Mouse (Mus musculus) heart, embryonic 16.5 days (tissue): ENCODE results near the gene Zfp712. TPM values are rescaled to one million over a fixed set of nuclear protein-coding genes. Genes with fewer than 3 reads are reported as not detected.

ENCODE experiments used
- ATAC-seq: fragments of 200-750 bp; cut with Nextera tagmentation; replicated peaks from 2 replicates; pipeline ENCODE4 v1.8.0; 2017; ENCODE audit warnings: moderate number of reproducible peaks; ENCODE audit not compliant: insufficient read depth, low FRiP score; ENCODE audit errors: extremely low read depth
- H3K27ac ChIP-seq: fragments of 300-500 bp; sonication (generic); 2 replicates; pipeline ENCODE4 v1.5.1; 2014; ENCODE audit warnings: mild to moderate bottlenecking, low read length, control low read depth, moderate library complexity
- H3K27me3 ChIP-seq: fragments of 300-500 bp; sonication (generic); 2 replicates; pipeline ENCODE4 v1.6.1; 2014; ENCODE audit warnings: low read length, mixed read lengths; ENCODE audit not compliant: control insufficient read depth, insufficient read depth
- H3K36me3 ChIP-seq: fragments of 300-500 bp; sonication (generic); 2 replicates; pipeline ENCODE4 v1.6.1; 2014; ENCODE audit not compliant: control insufficient read depth, insufficient read depth
- H3K4me1 ChIP-seq: fragments of 300-500 bp; sonication (generic); 2 replicates; pipeline ENCODE4 v1.6.1; 2014; ENCODE audit warnings: low read length, mixed read lengths; ENCODE audit not compliant: control insufficient read depth, insufficient read depth
- H3K4me2 ChIP-seq: fragments of 300-500 bp; sonication (generic); 2 replicates; pipeline ENCODE4 v1.6.1; 2014; ENCODE audit warnings: low read depth, mild to moderate bottlenecking, control low read depth, low read length
- H3K4me3 ChIP-seq: fragments of 300-500 bp; sonication (generic); 2 replicates; pipeline ENCODE4 v1.5.1; 2014; ENCODE audit warnings: mild to moderate bottlenecking, control low read depth, low read length
- H3K9ac ChIP-seq: fragments of 300-500 bp; sonication (generic); 2 replicates; pipeline ENCODE4 v1.6.1; 2014; ENCODE audit warnings: low read length, control low read depth
- H3K9me3 ChIP-seq: fragments of 300-500 bp; sonication (generic); replicated peaks from 2 replicates; pipeline ENCODE4 v1.6.1; 2016; ENCODE audit warnings: low read length; ENCODE audit not compliant: control insufficient read depth
- WGBS: fragments of 180-500 bp; shearing (Covaris S2); extraction: QIAGEN DNeasy Blood & Tissue Kit; methylation state at CpG from one replicate; pipeline ENCODE4 v1.1.7; 2014; 5-methylcytosine and 5-hydroxymethylcytosine counted together
- polyA plus RNA-seq: library from polyadenylated mRNA; unstranded; fragments of >200 nt; fragmentation: Nextera tagmentation; extraction: Ambion mirVana; gene quantifications from 2 replicates; pipeline ENCODE4 v1.2.1, GENCODE M21; 2015

Gene Zfp712
- polyA plus RNA-seq, 1 experiment from 2014 or later: 2.9 TPM

GRCm38 (mm10) chr13:67072786-67073185 is 11.8 kb upstream of the Zfp712 start:
- Histone ChIP-seq H3K4me3 (no peak overlapping the region), H3K36me3 (peaks cover 49% of the 10 kb centered on the region), H3K9me3 (peaks cover 24% of the 10 kb centered on the region), H3K4me2 (no peak overlapping the region), H3K9ac (no peak overlapping the region), H3K4me1 (no peaks in the 10 kb centered on the region), H3K27ac (no peak overlapping the region), H3K27me3 (no peaks in the 10 kb centered on the region)
- WGBS: 84% methylated on average over 2 of the region's 2 CpGs
- ATAC-seq: no peak

- Histone ChIP-seq H3K4me2 (no peak overlapping the region), H3K27ac (no peak overlapping the region), H3K27me3 (no peaks in the 10 kb centered on the region), H3K9ac (no peak overlapping the region), H3K36me3 (peaks cover 16% of the 10 kb centered on the region), H3K4me3 (no peak overlapping the region), H3K9me3 (peaks cover 7% of the 10 kb centered on the region), H3K4me1 (no peaks in the 10 kb centered on the region)
- ATAC-seq: no peak
- WGBS: 79% methylated on average over 8 of the region's 8 CpGs
Measured at GRCm38 (mm10) chr13:67065386-67065785, 4.4 kb upstream of the Zfp712 start.

- 52% methylated on average over 7 of the region's 7 CpGs for WGBS
- H3K4me3 ChIP-seq: no peak overlapping the region
- ATAC-seq: no peak
Measured at GRCm38 (mm10) chr13:67062427-67062826, 1.5 kb upstream of the Zfp712 start.

GRCm38 (mm10) chr13:67060161-67060785 is 697 bp downstream of the Zfp712 start:
- Histone ChIP-seq H3K4me3 (peak overlapping the region; percentile 78), H3K9ac (peak overlapping the region; percentile 71), H3K4me1 (peaks cover 5% of the 10 kb centered on the region), H3K27me3 (no peaks in the 10 kb centered on the region), H3K36me3 (no peaks in the 10 kb centered on the region), H3K9me3 (no peaks in the 10 kb centered on the region), H3K27ac (peak overlapping the region; percentile 90), H3K4me2 (peak overlapping the region; percentile 91)
- ATAC-seq: peak; percentile 29; the same call in 1 of the 2 replicates
- 5% methylated on average over 12 of the region's 12 CpGs for WGBS

More at GRCm38 (mm10) chr13:67062427-67062826, 1.5 kb upstream of the Zfp712 start:
- H3K9me3 ChIP-seq: no peaks in the 10 kb centered on the region
- no peaks in the 10 kb centered on the region for H3K27me3 ChIP-seq
- H3K9ac ChIP-seq: no peak overlapping the region
- no peak overlapping the region for H3K27ac ChIP-seq
- H3K4me2 ChIP-seq: no peak overlapping the region
- no peaks in the 10 kb centered on the region for H3K36me3 ChIP-seq
- peaks cover 5% of the 10 kb centered on the region for H3K4me1 ChIP-seq

Other genes starting within 250 kb of the Zfp712 start
- gene Gm10767, start 156.3 kb downstream of the Zfp712 start, polyA plus RNA-seq: 1.3 and 1.4 TPM in 2 replicates
- 3.1 TPM in 2 replicates for gene Zfp708, start 36.8 kb upstream of the Zfp712 start, polyA plus RNA-seq
- 1.6 and 1.8 TPM in 2 replicates for gene Gm28557, start 47.4 kb upstream of the Zfp712 start, polyA plus RNA-seq
- gene Rslcan18, start 55.1 kb upstream of the Zfp712 start, polyA plus RNA-seq: 0.27 and 0.37 TPM in 2 replicates
- gene Zfp759, start 60.5 kb upstream of the Zfp712 start, polyA plus RNA-seq: 1.4 and 2.0 TPM in 2 replicates
- gene Rsl1, start 112.0 kb upstream of the Zfp712 start, polyA plus RNA-seq: 6.0 and 6.1 TPM in 2 replicates
- gene Zfp455, start 133.3 kb upstream of the Zfp712 start, polyA plus RNA-seq: 0.75 and 1.00 TPM in 2 replicates
- gene Zfp458, start 217.3 kb upstream of the Zfp712 start, polyA plus RNA-seq: 1.2 and 1.3 TPM in 2 replicates
- 0.94 and 1.3 TPM in 2 replicates for gene Zfp457, start 245.3 kb upstream of the Zfp712 start, polyA plus RNA-seq